Mouse (Mus musculus): ENCODE measurements at regions not wholly inside any gene's neighbourhood (a gene's known extent, or its start where the extent isn't known, plus 50 kb on each side); places are given as distances from the start of the nearest gene placed in this dataset.
A peak's percentile ranks its signal among the peaks of the same experiment; 100 is the strongest.

- no peak for DNase-seq (ENCODE audit: low spot score in 2 of 2)
Measured at GRCm38 (mm10) chr11:41852813-41853212, 147.8 kb downstream of the Gabrg2 start.

- no peak for DNase-seq (ENCODE audit: low spot score in 2 of 2)
Measured at GRCm38 (mm10) chr11:41825978-41826679, 174.5 kb downstream of the Gabrg2 start.

DNA sequence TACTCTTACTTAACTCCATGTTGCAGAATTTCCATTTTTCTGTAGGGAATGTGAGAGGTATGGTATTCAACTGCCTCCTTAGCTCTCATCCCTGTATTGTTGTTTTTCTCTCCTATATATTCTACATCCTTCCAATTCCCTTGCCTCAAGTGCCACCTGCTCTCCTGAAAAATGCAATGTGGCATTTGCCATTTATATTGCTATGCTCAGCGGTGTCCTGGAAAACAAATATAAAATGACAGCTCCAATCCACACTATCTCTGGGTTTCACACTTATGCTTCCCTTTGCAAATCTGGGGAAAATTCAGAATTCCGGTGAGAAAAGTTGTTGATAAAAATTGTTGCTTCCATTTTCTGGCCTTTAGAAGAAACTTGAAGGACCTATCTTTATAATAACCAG is 182.6 kb downstream of the Gabrg2 start:
- no peak for DNase-seq (ENCODE audit: low spot score in 2 of 2)

GRCm38 (mm10) chr11:41812996-41813395 is 187.7 kb downstream of the Gabrg2 start:
- DNase-seq (ENCODE audit: low spot score in 2 of 2): no peak

GRCm38 (mm10) chr11:41808897-41809296 is 191.8 kb downstream of the Gabrg2 start:
- peak in 1 of 2 experiments; percentile 57 for DNase-seq (ENCODE audit: low spot score in 2 of 2)

- DNase-seq (ENCODE audit: low spot score in 2 of 2): no peak
Measured at GRCm38 (mm10) chr11:41792206-41792605, 208.5 kb downstream of the Gabrg2 start.
